Mouse (Mus musculus): ENCODE measurements around the gene Vkorc1l1. TPM values are rescaled to one million over a fixed set of nuclear protein-coding genes. Genes with fewer than 3 reads are reported as not detected.

The Vkorc1l1 gene
- polyA plus RNA-seq, 1 experiment, result 29.4 TPM

GRCm38 (mm10) chr5:129977768-129978167, 36.0 kb downstream of the Vkorc1l1 start:
- TF ChIP-seq GATA1 (IDR thresholded peaks at IDR 0.05; ENCODE audit: low read length), result no peak

- TF ChIP-seq GATA1 (IDR thresholded peaks at IDR 0.05; ENCODE audit: low read length), result no peak
These were observed 36.8 kb downstream of the Vkorc1l1 start for GRCm38 (mm10) chr5:129978608-129979007.

- TF ChIP-seq GATA1 (IDR thresholded peaks at IDR 0.05; ENCODE audit: low read length), result no peak
These were observed 38.4 kb downstream of the Vkorc1l1 start for GRCm38 (mm10) chr5:129980216-129980615.

GRCm38 (mm10) chr5:129989376-129989775, 47.6 kb downstream of the Vkorc1l1 start:
- no peak for TF ChIP-seq GATA1 (IDR thresholded peaks at IDR 0.05; ENCODE audit: low read length)

- no peak for TF ChIP-seq GATA1 (IDR thresholded peaks at IDR 0.05; ENCODE audit: low read length)
These were observed 50.1 kb downstream of the Vkorc1l1 start for GRCm38 (mm10) chr5:129991898-129992297.

- TF ChIP-seq GATA1 (IDR thresholded peaks at IDR 0.05; ENCODE audit: low read length), result no peak
These were observed 51.6 kb downstream of the Vkorc1l1 start for GRCm38 (mm10) chr5:129993374-129993773.

GRCm38 (mm10) chr5:129994989-129995388, 53.2 kb downstream of the Vkorc1l1 start:
- TF ChIP-seq GATA1 (IDR thresholded peaks at IDR 0.05; ENCODE audit: low read length), result no peak

GRCm38 (mm10) chr5:129997700-129998099, 55.9 kb downstream of the Vkorc1l1 start:
- no peak for TF ChIP-seq GATA1 (IDR thresholded peaks at IDR 0.05; ENCODE audit: low read length)

GRCm38 (mm10) chr5:129999097-129999496, 57.3 kb downstream of the Vkorc1l1 start:
- TF ChIP-seq GATA1 (IDR thresholded peaks at IDR 0.05; ENCODE audit: low read length), result no peak

GRCm38 (mm10) chr5:130000735-130001134, 59.0 kb downstream of the Vkorc1l1 start:
- no peak for TF ChIP-seq GATA1 (IDR thresholded peaks at IDR 0.05; ENCODE audit: low read length)

- TF ChIP-seq GATA1 (IDR thresholded peaks at IDR 0.05; ENCODE audit: low read length), result no peak
These were observed 59.7 kb downstream of the Vkorc1l1 start for GRCm38 (mm10) chr5:130001356-130001987.

- TF ChIP-seq GATA1 (IDR thresholded peaks at IDR 0.05; ENCODE audit: low read length), result no peak
These were observed 60.8 kb downstream of the Vkorc1l1 start, which contains the start of gene Gusb for GRCm38 (mm10) chr5:130002301-130003146. TSS of gene Gusb (minus strand) at chr5:130003049.

- no peak for TF ChIP-seq GATA1 (IDR thresholded peaks at IDR 0.05; ENCODE audit: low read length)
These were observed 61.5 kb downstream of the Vkorc1l1 start for GRCm38 (mm10) chr5:130003229-130003628.

- TF ChIP-seq GATA1 (IDR thresholded peaks at IDR 0.05; ENCODE audit: low read length), result no peak
These were observed 65.6 kb downstream of the Vkorc1l1 start for GRCm38 (mm10) chr5:130007344-130007743.

GRCm38 (mm10) chr5:130008034-130008590, 66.3 kb downstream of the Vkorc1l1 start:
- TF ChIP-seq GATA1 (IDR thresholded peaks at IDR 0.05; ENCODE audit: low read length), result no peak

GRCm38 (mm10) chr5:130009784-130010183, 68.0 kb downstream of the Vkorc1l1 start:
- no peak for TF ChIP-seq GATA1 (IDR thresholded peaks at IDR 0.05; ENCODE audit: low read length)
